Mouse (Mus musculus) spleen, adult 2 months (tissue): ENCODE results near the gene C2cd3. TPM values are rescaled to one million over a fixed set of nuclear protein-coding genes. Genes with fewer than 3 reads are reported as not detected.

Source experiments
- DNase-seq, 2 experiments: peaks; one replicate each; pipeline versions ENCODE4 v3.0.0 to v3.0.0-alpha.2; 2012 to 2021; ENCODE audit warnings: low spot score in 2 of 2, low read depth in 1 of 2
- H3K27ac ChIP-seq: fragments of 200-500 bp; 2 replicates; pipeline ENCODE4 v1.5.1; 2012; ENCODE audit warnings: low read length, inconsistent platforms; ENCODE audit not compliant: insufficient read depth
- H3K27me3 ChIP-seq: fragments of 200-500 bp; 2 replicates; pipeline ENCODE4 v1.6.1; 2012; ENCODE audit warnings: mild to moderate bottlenecking, moderate library complexity, low read length, inconsistent platforms; ENCODE audit not compliant: control insufficient read depth, insufficient read depth
- H3K36me3 ChIP-seq: fragments of 200-500 bp; 2 replicates; pipeline ENCODE4 v1.6.1; 2012; ENCODE audit warnings: mild to moderate bottlenecking, low read length, inconsistent platforms; ENCODE audit not compliant: control insufficient read depth, insufficient read depth
- H3K4me1 ChIP-seq: fragments of 200-500 bp; 2 replicates; pipeline ENCODE4 v1.6.1; 2011; ENCODE audit warnings: inconsistent platforms; ENCODE audit not compliant: control insufficient read depth, insufficient read depth, insufficient read length
- H3K4me3 ChIP-seq: fragments of 200-500 bp; 2 replicates; pipeline ENCODE4 v1.5.1; 2011; ENCODE audit warnings: mild to moderate bottlenecking, inconsistent platforms; ENCODE audit not compliant: insufficient read depth, insufficient read length; ENCODE audit errors: extremely low read depth
- CTCF ChIP-seq: fragments of 200-500 bp; IDR thresholded peaks from 2 replicates; pipeline ENCODE4 v1.5.1; 2011; ENCODE audit warnings: mild to moderate bottlenecking, inconsistent platforms; ENCODE audit not compliant: insufficient read depth, insufficient read length, insufficient replicate concordance; ENCODE audit errors: extremely low read depth
- POLR2A ChIP-seq: fragments of 200-500 bp; IDR thresholded peaks from 2 replicates; pipeline ENCODE4 v1.6.1; 2011; ENCODE audit warnings: low read depth, low read length, inconsistent platforms
- WGBS: fragments of 180-500 bp; shearing (Covaris S2); methylation state at CpG from one replicate; pipeline ENCODE4 v1.1.7; 2018; 5-methylcytosine and 5-hydroxymethylcytosine counted together
- polyA plus RNA-seq: library from polyadenylated mRNA; depleted of rRNA; stranded (reverse); fragments of >200 nt; gene quantifications from 2 replicates; pipeline ENCODE4 v1.2.3, GENCODE M21; 2012

The C2cd3 gene
- polyA plus RNA-seq, 1 experiment: 24.1 TPM

GRCm38 (mm10) chr7:100495042-100495441, 123.0 kb downstream of the C2cd3 start:
- H3K4me3 ChIP-seq: peak overlapping the region; percentile 77
- 12% methylated on average over 8 of the region's 8 CpGs for WGBS
- no peak for TF ChIP-seq POLR2A
- no peak for TF ChIP-seq CTCF
- H3K4me1 ChIP-seq: peaks cover 19% of the 10 kb centered on the region
- H3K27me3 ChIP-seq: no peaks in the 10 kb centered on the region
- DNase-seq: no peak
- H3K36me3 ChIP-seq: peaks cover 46% of the 10 kb centered on the region
- peak overlapping the region; percentile 92 for H3K27ac ChIP-seq

DNA sequence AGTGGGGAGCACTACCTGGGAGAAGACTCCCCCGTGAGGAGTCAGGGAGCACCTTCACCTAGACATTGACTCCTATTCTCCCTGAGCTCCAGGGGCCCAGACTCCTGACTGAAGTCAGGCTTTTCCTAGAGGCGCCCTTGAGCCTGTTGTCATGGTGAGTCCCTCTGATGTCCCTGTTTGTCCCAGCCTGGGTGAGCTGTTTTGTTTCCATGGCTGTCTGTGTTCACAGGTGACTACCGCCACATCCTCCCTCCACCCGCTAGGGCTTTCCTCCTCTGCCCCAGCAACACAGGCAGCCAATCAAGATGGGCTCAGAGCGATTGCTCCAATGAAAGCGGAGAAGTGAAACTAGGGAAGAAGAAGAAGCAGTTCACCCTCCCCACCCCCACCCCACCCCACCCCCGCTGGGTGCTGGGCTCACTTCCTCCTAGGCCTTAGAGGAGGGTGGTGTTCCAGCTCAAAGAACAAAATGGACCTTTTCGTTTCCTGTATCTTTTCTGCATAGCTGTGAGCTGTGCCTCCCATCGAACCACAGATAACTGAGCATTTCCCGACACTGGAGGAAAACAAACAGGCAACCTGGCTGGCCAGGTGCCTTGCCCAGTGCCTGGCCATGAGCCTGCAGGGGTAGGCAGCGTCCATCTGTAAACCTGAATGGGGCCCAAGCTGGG, 123.7 kb downstream of the C2cd3 start:
- TF ChIP-seq CTCF (no peak), POLR2A (peak; percentile 80)
- H3K4me1 ChIP-seq: peaks cover 19% of the 10 kb centered on the region
- H3K4me3 ChIP-seq: peak overlapping the region; percentile 77
- DNase-seq: peak; percentile 89 to 96
- peak overlapping the region; percentile 94 for H3K27ac ChIP-seq
- 5% methylated on average over 11 of the region's 11 CpGs for WGBS
- H3K27me3 ChIP-seq: no peaks in the 10 kb centered on the region
- peaks cover 46% of the 10 kb centered on the region for H3K36me3 ChIP-seq

DNA sequence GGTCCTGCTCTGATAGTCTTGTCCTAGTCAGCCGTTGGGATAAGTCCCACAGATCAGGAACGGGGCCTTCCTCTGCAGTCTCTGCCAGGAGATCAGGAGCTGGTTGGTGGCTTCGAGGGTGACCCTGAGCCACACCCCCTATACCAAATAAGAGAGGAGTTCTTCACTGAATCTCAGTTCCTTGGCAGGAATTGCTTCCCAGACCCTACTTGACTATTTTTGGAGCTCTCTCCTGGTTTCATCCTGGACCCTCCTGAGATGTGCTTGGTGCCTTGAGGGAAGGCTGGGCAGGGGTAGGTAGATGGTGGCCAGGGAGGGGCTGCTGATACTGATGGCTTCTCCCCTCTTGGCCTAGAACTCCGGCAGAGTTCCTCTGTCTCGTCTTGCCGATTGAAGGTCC, 124.3 kb downstream of the C2cd3 start:
- Histone ChIP-seq H3K4me3 (peak overlapping the region; percentile 56), H3K27me3 (no peaks in the 10 kb centered on the region), H3K36me3 (peaks cover 46% of the 10 kb centered on the region), H3K27ac (peak overlapping the region; percentile 94), H3K4me1 (peaks cover 19% of the 10 kb centered on the region)
- WGBS: 60% methylated on average over 6 of the region's 6 CpGs
- no peak for DNase-seq
- TF ChIP-seq CTCF: no peak
- no peak for TF ChIP-seq POLR2A

GRCm38 (mm10) chr7:100496791-100497190, 124.8 kb downstream of the C2cd3 start:
- peaks cover 46% of the 10 kb centered on the region for H3K36me3 ChIP-seq
- 96% methylated on average over 9 of the region's 9 CpGs for WGBS

GRCm38 (mm10) chr7:100497402-100497801, 125.4 kb downstream of the C2cd3 start:
- peaks cover 46% of the 10 kb centered on the region for H3K36me3 ChIP-seq
- 76% methylated on average over 4 of the region's 4 CpGs for WGBS
- H3K27me3 ChIP-seq: no peaks in the 10 kb centered on the region
- TF ChIP-seq POLR2A: no peak
- TF ChIP-seq CTCF: no peak
- no peak for DNase-seq
- peaks cover 20% of the 10 kb centered on the region for H3K4me1 ChIP-seq
- H3K27ac ChIP-seq: peak overlapping the region; percentile 94
- no peak overlapping the region for H3K4me3 ChIP-seq

More at GRCm38 (mm10) chr7:100496791-100497190, 124.8 kb downstream of the C2cd3 start:
- TF ChIP-seq POLR2A (no peak), CTCF (no peak)
- Histone ChIP-seq H3K27me3 (no peaks in the 10 kb centered on the region), H3K27ac (peak overlapping the region; percentile 94), H3K4me1 (peaks cover 19% of the 10 kb centered on the region), H3K4me3 (no peak overlapping the region)
- DNase-seq: no peak

DNA sequence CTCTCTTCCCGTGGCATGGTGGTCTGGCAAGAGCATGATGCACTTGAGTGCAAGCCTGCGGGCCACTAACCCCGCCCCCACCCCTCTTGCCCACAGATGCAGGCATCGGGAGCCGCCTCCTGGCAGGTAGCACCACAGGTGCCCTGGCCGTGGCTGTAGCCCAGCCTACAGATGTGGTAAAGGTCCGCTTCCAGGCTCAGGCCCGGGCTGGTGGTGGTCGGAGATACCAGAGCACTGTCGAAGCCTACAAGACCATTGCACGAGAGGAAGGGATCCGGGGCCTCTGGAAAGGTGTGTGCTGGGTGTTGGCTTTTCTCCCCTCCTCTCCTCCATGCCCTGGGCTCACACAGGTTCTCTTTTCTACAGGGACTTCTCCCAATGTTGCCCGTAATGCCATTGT, 125.9 kb downstream of the C2cd3 start:
- H3K4me3 ChIP-seq: no peak overlapping the region
- no peak overlapping the region for H3K27ac ChIP-seq
- DNase-seq: no peak
- H3K4me1 ChIP-seq: peaks cover 26% of the 10 kb centered on the region
- H3K27me3 ChIP-seq: no peaks in the 10 kb centered on the region
- TF ChIP-seq CTCF (no peak), POLR2A (no peak)
- WGBS: 89% methylated on average over 13 of the region's 13 CpGs
- peaks cover 46% of the 10 kb centered on the region for H3K36me3 ChIP-seq

GRCm38 (mm10) chr7:100499465-100499864, 127.4 kb downstream of the C2cd3 start:
- peaks cover 40% of the 10 kb centered on the region for H3K4me1 ChIP-seq
- no peak overlapping the region for H3K27ac ChIP-seq
- H3K27me3 ChIP-seq: no peaks in the 10 kb centered on the region
- DNase-seq: no peak
- peaks cover 44% of the 10 kb centered on the region for H3K36me3 ChIP-seq
- TF ChIP-seq POLR2A (no peak), CTCF (no peak)
- H3K4me3 ChIP-seq: no peak overlapping the region
